Mouse (Mus musculus) cerebellum, adult 9-10 months (tissue): ENCODE data around the gene Nudt12.
A peak's percentile ranks its signal among the peaks of the same experiment; 100 is the strongest.

Experiments
- DNase-seq: peaks from one replicate; pipeline ENCODE4 v3.0.0; 2022

Nudt12 gene

DNA sequence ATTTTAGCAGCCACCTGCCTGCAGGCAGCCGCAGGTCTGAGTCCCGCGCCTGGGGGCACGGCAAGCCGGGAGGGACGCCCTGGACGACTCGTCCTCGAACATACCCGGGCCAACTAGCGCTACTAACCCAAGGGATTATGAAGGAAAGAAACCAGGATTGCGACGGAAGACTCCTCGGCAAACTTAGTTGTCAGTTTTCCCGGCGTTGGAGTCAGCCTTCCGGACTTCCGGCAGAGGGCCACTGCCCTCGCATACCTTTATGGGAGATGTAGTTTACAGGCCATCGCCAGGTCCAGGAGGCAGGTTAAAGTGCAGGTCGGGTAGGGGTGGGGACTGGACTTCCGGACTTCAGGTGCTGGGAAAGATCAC lies at the start of gene Nudt12:
Gene Nudt12 (minus strand): TSS at position 282 of the 369 bp plus-strand sequence.
- peak; percentile 69 for DNase-seq

GRCm38 (mm10) chr17:59053306-59053705 lies 40.1 kb upstream of the Nudt12 start:
- DNase-seq, result no peak

- no peak for DNase-seq
These were observed 26.6 kb upstream of the Nudt12 start for GRCm38 (mm10) chr17:59039754-59040153.

GRCm38 (mm10) chr17:59033445-59033844 lies 20.3 kb upstream of the Nudt12 start:
- no peak for DNase-seq

DNA sequence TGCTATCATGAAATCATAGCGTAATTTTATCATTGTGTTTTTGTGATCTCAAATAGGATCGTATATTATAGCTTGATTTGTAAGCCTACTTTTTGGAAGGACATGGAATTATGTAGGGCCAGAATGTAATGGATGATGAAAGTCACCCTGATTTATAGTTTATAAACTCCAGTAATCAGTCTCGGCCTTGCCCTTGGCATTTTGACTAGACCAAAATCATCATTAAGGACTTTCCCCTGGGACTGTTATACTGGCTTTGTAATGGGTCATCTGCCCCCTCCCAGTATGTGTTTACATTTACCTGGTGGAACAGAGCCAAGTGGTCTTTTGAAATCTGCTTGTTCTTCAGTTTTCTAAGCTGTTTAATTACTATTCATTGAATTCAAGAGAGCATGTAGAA lies 13.2 kb upstream of the Nudt12 start:
- DNase-seq, result no peak

- no peak for DNase-seq
These were observed 11.3 kb upstream of the Nudt12 start for GRCm38 (mm10) chr17:59024502-59024901.

DNA sequence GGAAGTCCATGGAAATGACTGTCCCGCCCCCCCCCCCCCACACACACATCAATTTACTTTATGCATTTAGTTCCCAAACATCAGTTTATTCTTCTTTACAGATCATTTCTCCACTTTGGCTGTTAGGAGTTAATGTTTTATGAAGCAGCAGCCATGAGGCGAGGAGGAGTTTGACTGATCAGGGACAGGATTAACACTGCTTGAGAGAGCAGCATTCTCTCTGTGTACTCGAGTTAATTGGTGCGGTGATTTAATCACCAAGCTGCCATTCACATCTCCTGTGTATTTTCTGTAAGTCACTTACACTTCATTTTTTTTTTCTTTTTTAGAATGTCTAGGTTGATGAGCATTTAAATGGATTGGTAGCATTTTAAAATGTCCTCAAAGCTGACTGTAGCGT lies 10.8 kb upstream of the Nudt12 start:
- no peak for DNase-seq

GRCm38 (mm10) chr17:59018666-59019065 lies 5.5 kb upstream of the Nudt12 start:
- DNase-seq, result no peak

DNA sequence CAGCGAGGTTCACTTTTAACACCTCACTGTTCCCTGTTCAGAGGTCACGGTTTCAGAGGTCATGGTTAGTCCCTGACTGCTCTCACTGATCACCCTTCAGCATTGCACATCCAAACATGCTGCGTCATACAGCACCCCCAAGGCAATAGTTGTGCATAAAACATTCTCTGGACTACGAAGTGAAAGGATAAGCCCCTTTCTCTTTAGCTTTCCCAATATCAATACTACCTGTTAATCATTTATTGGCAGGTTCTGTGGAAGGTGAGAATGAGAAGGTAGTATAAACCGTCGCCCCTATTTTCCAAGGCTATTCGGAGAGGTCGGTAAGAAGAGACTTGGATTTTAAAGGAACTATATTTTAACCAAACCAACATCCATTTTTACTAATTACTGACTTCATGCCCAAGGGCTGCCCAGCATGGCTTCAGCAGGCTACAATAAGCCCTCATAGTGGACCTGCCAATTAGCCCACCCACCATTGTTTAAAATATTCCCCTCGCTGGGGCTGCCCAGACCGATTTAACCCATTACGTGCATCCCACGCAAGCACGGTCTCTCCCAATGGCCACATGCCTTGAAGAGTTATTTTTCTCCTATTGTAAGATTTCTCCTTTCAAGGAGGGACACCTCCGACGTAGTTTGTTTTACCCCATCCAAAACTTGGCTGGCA lies 616 bp downstream of the Nudt12 start:
- peak; percentile 10 for DNase-seq

- no peak for DNase-seq
These were observed 1.4 kb downstream of the Nudt12 start for GRCm38 (mm10) chr17:59011546-59012307.

DNA sequence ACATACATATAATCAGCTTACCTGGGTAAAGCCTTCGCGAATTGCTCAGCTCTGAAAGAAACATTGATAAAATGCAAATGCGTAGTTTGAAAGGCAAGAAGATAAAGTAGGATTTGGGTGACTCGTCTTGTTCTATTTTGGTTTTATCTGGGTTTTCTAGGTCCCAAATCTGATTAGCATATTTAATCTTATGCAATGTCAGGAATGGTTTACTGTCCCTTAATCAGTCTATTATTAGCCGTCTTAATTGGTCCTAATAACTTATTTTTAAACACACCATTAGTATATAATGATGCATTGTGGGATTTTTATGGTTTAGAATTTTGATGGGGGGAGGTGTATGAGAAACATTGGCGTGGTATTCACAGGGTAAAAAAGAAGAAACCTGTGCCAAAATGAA lies 21.9 kb downstream of the Nudt12 start, which contains the start of gene Pdzph1:
Gene Pdzph1 (minus strand): TSS at position 101 of the 400 bp plus-strand sequence.
- DNase-seq, result no peak

DNA sequence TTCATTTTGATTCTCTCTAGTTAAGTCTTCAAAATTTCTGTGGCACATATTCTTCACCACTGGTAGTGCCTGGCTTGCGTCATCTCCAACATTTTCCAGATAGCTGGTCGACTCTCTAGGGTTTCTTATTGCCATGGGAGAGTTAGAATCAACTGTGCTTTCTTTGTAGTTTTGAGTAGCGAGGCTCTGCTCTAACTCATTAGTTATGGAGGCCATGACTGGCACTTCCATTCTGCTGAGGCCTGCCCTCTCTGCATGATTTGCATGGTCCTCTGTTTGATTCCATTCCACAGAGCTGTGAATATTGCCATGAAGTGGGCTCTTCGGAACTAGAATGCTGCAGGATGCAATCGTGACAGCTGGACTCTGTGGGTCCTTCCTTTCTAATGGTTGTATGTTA lies 39.9 kb downstream of the Nudt12 start:
- DNase-seq, result no peak

- DNase-seq, result no peak
These were observed 53.3 kb downstream of the Nudt12 start for GRCm38 (mm10) chr17:58959905-58960304.

GRCm38 (mm10) chr17:58957055-58957454 lies 56.1 kb downstream of the Nudt12 start:
- no peak for DNase-seq
